Mouse (Mus musculus) brain, embryonic 14.5 days (tissue): Measurements from ENCODE around the gene Ctsd.

Experiments
- CTCF ChIP-seq: fragments of 200-500 bp; IDR thresholded peaks from 2 replicates; pipeline ENCODE4 v1.5.1; 2012; ENCODE audit warnings: inconsistent platforms, mild to moderate bottlenecking, moderate library complexity, borderline replicate concordance; ENCODE audit not compliant: insufficient read depth, insufficient read length; ENCODE audit errors: extremely low read depth
- POLR2A ChIP-seq: fragments of 200-500 bp; IDR thresholded peaks from 2 replicates; pipeline ENCODE4 v1.6.1; 2012; ENCODE audit warnings: mild to moderate bottlenecking, inconsistent platforms, borderline replicate concordance; ENCODE audit not compliant: poor library complexity, insufficient read depth, insufficient read length, severe bottlenecking; ENCODE audit errors: extremely low read depth

- TF ChIP-seq CTCF (no peak), POLR2A (no peak)
Observed at GRCm38 (mm10) chr7:142373039-142373438, 14.8 kb downstream of the Ctsd start.
